Mouse (Mus musculus): ENCODE measurements at regions not wholly inside any gene's neighbourhood (a gene's known extent, or its start where the extent isn't known, plus 50 kb on each side); places are given as distances from the start of the nearest gene placed in this dataset.

DNA sequence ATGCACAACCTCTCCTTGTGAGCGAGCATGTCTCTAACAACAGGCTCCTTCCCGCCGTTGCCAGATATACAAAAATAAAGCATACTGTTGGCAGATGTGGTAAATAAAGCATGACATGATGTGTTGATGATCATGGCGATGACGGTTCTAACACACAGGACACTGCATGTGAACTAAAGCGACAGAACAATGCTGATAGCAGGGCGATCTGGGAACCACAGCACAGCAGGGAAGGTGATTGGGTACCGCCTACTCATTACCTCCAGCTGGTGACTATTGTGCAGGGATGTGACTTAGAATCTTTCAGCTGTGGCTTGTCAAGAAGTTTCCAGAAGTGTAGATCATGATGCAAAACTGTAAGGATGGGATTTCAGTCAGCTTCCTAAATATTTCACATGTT is 260.5 kb upstream of the Gria1 start:
- 39% methylated on average over 8 of the region's 8 CpGs for WGBS
- ATAC-seq (no peak), DNase-seq (ENCODE audit: low spot score) (no peak)
- Histone ChIP-seq H3K9ac (replicated peaks; ENCODE audit: low read length) (no peak overlapping the region), H3K36me3 (ENCODE audit: insufficient read depth, low read length) (no peaks in the 10 kb centered on the region), H3K4me1 (ENCODE audit: insufficient read depth, low read length) (no peaks in the 10 kb centered on the region), H3K9me3 (ENCODE audit: low read length) (no peaks in the 10 kb centered on the region), H3K4me3 (ENCODE audit: low read length) (no peak overlapping the region), H3K4me2 (ENCODE audit: low read depth, low read length) (no peak overlapping the region), H3K27ac (no peak overlapping the region), H3K27me3 (ENCODE audit: insufficient read depth, low read length) (no peaks in the 10 kb centered on the region)
- no peak for TF ChIP-seq CTCF (IDR thresholded peaks at IDR 0.05; ENCODE audit: low read depth)

DNA sequence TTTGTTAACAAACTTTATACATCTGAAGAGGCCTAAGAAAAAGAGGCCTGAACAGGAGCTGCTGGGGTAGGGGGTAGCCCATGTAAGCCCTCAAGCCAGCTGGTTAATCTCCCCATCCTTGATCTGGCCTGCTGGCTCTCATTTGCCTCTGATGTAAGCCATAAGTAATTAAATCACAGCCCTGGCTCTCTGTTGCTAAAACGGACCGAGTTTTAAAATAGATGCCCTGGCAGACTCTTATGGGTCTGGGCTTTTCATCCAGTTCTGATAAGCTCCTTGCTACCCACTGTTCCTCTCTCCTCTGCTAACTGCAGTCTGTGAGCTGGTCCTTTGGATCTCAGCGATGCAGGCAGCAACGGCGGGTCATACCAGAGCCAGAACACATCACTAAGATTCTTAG is 259.3 kb upstream of the Gria1 start:
- ATAC-seq (no peak), DNase-seq (ENCODE audit: low spot score) (peak; percentile 37)
- Histone ChIP-seq H3K9me3 (ENCODE audit: low read length) (no peaks in the 10 kb centered on the region), H3K27me3 (ENCODE audit: insufficient read depth, low read length) (no peaks in the 10 kb centered on the region), H3K27ac (no peak overlapping the region), H3K4me2 (ENCODE audit: low read depth, low read length) (no peak overlapping the region), H3K4me3 (ENCODE audit: low read length) (no peak overlapping the region), H3K36me3 (ENCODE audit: insufficient read depth, low read length) (no peaks in the 10 kb centered on the region), H3K9ac (replicated peaks; ENCODE audit: low read length) (no peak overlapping the region), H3K4me1 (ENCODE audit: insufficient read depth, low read length) (no peaks in the 10 kb centered on the region)
- 45% methylated on average over 5 of the region's 5 CpGs for WGBS
- no peak for TF ChIP-seq CTCF (IDR thresholded peaks at IDR 0.05; ENCODE audit: low read depth)

DNA sequence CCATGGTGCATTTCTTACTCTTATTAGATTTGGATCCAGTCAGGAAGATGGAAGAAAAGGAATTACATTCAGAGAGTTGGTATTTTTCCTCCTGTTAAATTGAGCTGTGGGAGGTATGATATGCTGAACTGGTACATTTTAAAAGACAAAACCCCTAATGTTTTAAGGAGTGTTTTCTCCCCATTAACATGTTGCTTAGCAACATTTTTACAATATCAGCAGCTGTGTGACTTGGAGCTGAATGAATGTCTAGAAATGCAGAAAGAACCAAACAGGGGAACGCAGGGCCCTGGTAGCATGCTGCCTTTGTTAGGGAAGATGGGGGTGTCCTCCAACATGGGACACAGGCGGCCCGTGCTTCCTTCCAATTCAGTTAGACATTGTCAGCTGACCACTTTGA is 257.5 kb upstream of the Gria1 start:
- Histone ChIP-seq H3K4me2 (ENCODE audit: low read depth, low read length) (no peak overlapping the region), H3K9me3 (ENCODE audit: low read length) (no peaks in the 10 kb centered on the region), H3K4me1 (ENCODE audit: insufficient read depth, low read length) (no peaks in the 10 kb centered on the region), H3K27me3 (ENCODE audit: insufficient read depth, low read length) (no peaks in the 10 kb centered on the region), H3K9ac (replicated peaks; ENCODE audit: low read length) (no peak overlapping the region), H3K27ac (no peak overlapping the region), H3K36me3 (ENCODE audit: insufficient read depth, low read length) (no peaks in the 10 kb centered on the region), H3K4me3 (ENCODE audit: low read length) (no peak overlapping the region)
- ATAC-seq (peak; percentile 70; the same call in 1 of the 2 replicates), DNase-seq (ENCODE audit: low spot score) (peak; percentile 53)
- no peak for TF ChIP-seq CTCF (IDR thresholded peaks at IDR 0.05; ENCODE audit: low read depth)
- 30% methylated on average over 3 of the region's 3 CpGs for WGBS

DNA sequence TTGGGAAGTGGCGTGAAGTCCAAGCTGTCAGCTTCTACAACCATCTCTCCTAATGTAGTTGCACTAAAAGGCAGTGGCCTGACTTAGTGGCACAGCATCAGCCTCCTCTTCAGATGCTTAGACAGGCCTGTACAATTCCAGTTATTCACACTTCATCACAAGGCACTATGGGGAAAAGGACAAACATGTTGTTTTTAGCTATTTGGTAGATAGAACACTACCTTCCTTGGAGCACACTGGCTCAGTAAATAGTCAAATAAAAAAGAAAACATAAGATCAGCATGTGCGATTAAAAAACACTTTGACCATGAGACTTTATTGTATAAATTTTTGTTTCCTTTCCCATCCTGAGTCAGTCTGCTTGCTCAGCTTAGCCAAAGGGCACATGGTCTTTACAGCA is 250.7 kb upstream of the Gria1 start:
- no peak for ATAC-seq
- Histone ChIP-seq H3K36me3 (ENCODE audit: insufficient read depth, low read length) (no peaks in the 10 kb centered on the region), H3K9me3 (ENCODE audit: low read length) (no peaks in the 10 kb centered on the region), H3K27ac (no peak overlapping the region), H3K4me2 (ENCODE audit: low read depth, low read length) (no peak overlapping the region), H3K4me3 (ENCODE audit: low read length) (no peak overlapping the region), H3K27me3 (ENCODE audit: insufficient read depth, low read length) (no peaks in the 10 kb centered on the region), H3K9ac (replicated peaks; ENCODE audit: low read length) (no peak overlapping the region), H3K4me1 (ENCODE audit: insufficient read depth, low read length) (no peaks in the 10 kb centered on the region; the same call in 1 of the 2 replicates)
- no peak for DNase-seq (ENCODE audit: low spot score)
- WGBS = 78% methylated on average over 2 of the region's 2 CpGs
- no peak for TF ChIP-seq CTCF (IDR thresholded peaks at IDR 0.05; ENCODE audit: low read depth)

DNA sequence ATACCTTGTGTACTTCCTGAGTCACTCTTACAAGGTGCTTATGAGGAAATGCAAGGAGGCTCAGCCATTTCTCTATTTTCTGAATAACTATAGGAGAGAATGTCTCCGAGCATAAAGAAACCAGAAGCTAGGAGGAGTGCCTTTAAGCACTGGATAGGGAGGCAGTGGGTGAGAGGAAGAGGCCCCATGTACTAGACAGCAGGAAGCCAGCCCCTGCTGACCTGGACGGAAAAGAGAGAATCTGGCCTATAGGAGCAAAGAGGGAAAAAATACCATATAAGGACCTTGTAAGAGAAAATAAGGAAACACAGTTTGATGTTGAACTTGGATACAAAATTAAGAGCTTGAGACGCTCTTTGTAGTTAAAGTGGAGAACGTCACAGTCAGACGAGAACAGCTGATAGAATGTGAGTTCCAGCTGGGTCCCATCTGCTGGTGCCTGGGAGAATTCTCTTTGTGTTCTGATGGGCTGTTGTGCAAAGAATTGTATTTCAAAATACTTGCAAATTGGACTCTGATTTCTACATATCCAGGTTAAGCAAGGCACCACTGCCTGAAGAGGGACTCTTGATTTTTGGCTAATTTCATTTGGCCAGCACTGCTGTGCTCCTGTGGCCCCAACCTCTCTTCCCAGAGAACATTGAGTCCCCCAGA is 248.6 kb upstream of the Gria1 start:
- no peaks in the 10 kb centered on the region for H3K9me3 ChIP-seq (ENCODE audit: low read length)
- no peaks in the 10 kb centered on the region; the same call in 1 of the 2 replicates for H3K4me1 ChIP-seq (ENCODE audit: insufficient read depth, low read length)
- H3K27me3 ChIP-seq (ENCODE audit: insufficient read depth, low read length) = no peaks in the 10 kb centered on the region
- H3K4me3 ChIP-seq (ENCODE audit: low read length) = no peak overlapping the region
- H3K27ac ChIP-seq = no peak overlapping the region
- WGBS = 45% methylated on average over 5 of the region's 5 CpGs
- no peak for ATAC-seq
- peak; percentile 26 for DNase-seq (ENCODE audit: low spot score)
- no peaks in the 10 kb centered on the region for H3K36me3 ChIP-seq (ENCODE audit: insufficient read depth, low read length)
- TF ChIP-seq CTCF (IDR thresholded peaks at IDR 0.05; ENCODE audit: low read depth) = no peak
- H3K4me2 ChIP-seq (ENCODE audit: low read depth, low read length) = no peak overlapping the region
- no peak overlapping the region for H3K9ac ChIP-seq (replicated peaks; ENCODE audit: low read length)

DNA sequence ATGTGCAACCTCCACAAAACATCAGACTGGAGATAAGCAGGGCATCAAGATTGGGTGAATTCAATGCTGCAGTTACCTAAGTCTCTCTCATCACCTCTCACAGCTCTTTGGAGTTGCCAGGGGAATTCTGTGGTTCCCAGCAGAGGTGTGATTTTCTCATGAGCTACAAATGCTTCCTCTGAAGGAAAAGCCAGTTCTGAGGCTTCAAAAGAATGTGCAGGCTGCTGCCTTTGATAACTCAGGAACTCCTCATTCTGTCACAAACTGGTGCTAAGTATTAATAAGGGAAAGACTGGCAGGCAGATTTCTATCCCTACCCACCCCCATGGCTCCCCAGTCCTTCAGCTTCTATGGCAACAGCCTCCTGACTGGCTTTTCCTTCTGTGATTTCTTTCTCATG is 243.8 kb upstream of the Gria1 start:
- Histone ChIP-seq H3K27ac (no peak overlapping the region), H3K4me2 (ENCODE audit: low read depth, low read length) (no peak overlapping the region), H3K36me3 (ENCODE audit: insufficient read depth, low read length) (no peaks in the 10 kb centered on the region), H3K4me3 (ENCODE audit: low read length) (no peak overlapping the region), H3K4me1 (ENCODE audit: insufficient read depth, low read length) (no peaks in the 10 kb centered on the region; the same call in 1 of the 2 replicates), H3K9ac (replicated peaks; ENCODE audit: low read length) (no peak overlapping the region), H3K9me3 (ENCODE audit: low read length) (no peaks in the 10 kb centered on the region), H3K27me3 (ENCODE audit: insufficient read depth, low read length) (no peaks in the 10 kb centered on the region)
- DNase-seq (ENCODE audit: low spot score) (no peak), ATAC-seq (no peak)
- no peak for TF ChIP-seq CTCF (IDR thresholded peaks at IDR 0.05; ENCODE audit: low read depth)

DNA sequence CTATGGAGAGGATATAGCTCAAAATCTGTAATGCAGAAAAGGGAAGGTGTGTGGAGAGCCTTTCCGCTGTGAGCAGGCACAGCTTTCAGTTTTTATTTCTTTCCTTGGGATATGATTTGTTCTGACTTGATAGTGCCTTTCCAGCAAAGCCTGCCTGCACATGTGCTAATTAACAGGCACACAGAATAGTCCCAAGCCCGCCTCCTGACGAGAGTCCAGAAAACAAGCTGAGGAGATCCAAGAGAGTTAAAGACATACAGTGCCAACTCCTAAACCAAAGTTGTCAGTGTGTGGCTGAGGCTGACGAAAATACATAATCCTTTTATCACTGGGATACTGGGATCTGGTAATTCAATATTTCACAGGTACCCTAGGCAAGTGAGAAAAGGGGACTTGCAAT is 224.8 kb upstream of the Gria1 start:
- H3K27ac ChIP-seq = no peak overlapping the region
- H3K9me3 ChIP-seq (ENCODE audit: low read length) = no peaks in the 10 kb centered on the region
- DNase-seq (ENCODE audit: low spot score) = no peak
- no peak overlapping the region for H3K9ac ChIP-seq (replicated peaks; ENCODE audit: low read length)
- H3K4me1 ChIP-seq (ENCODE audit: insufficient read depth, low read length) = no peaks in the 10 kb centered on the region
- no peak overlapping the region for H3K4me3 ChIP-seq (ENCODE audit: low read length)
- H3K36me3 ChIP-seq (ENCODE audit: insufficient read depth, low read length) = no peaks in the 10 kb centered on the region
- WGBS = 60% methylated on average over 4 of the region's 4 CpGs
- H3K4me2 ChIP-seq (ENCODE audit: low read depth, low read length) = no peak overlapping the region
- ATAC-seq = no peak
- no peaks in the 10 kb centered on the region for H3K27me3 ChIP-seq (ENCODE audit: insufficient read depth, low read length)
- no peak for TF ChIP-seq CTCF (IDR thresholded peaks at IDR 0.05; ENCODE audit: low read depth)
